Mouse (Mus musculus) thymus, adult 2 months (tissue): ENCODE results near the gene Ptpn3. TPM values are rescaled to one million over a fixed set of nuclear protein-coding genes. Genes with fewer than 3 reads are reported as not detected.

ENCODE experiments used
- DNase-seq: peaks from one replicate; pipeline ENCODE4 v3.0.0; 2021
- H3K27ac ChIP-seq: fragments of 200-500 bp; 2 replicates; pipeline ENCODE4 v1.5.1; 2012; ENCODE audit warnings: low read length, control low read depth; ENCODE audit not compliant: control insufficient read depth, insufficient read depth
- H3K27me3 ChIP-seq: fragments of 200-500 bp; 2 replicates; pipeline ENCODE4 v1.6.1; 2012; ENCODE audit warnings: mild to moderate bottlenecking, low read length, moderate library complexity, mixed read lengths; ENCODE audit not compliant: control insufficient read depth, insufficient read depth
- H3K36me3 ChIP-seq: fragments of 200-500 bp; 2 replicates; pipeline ENCODE4 v1.6.1; 2012; ENCODE audit warnings: mild to moderate bottlenecking, low read length, moderate library complexity; ENCODE audit not compliant: control insufficient read depth, insufficient read depth
- H3K4me1 ChIP-seq: fragments of 200-500 bp; replicated peaks from 2 replicates; pipeline ENCODE4 v1.6.1; 2012; ENCODE audit warnings: low read length; ENCODE audit not compliant: control insufficient read depth, insufficient read depth
- H3K4me3 ChIP-seq: fragments of 200-500 bp; 2 replicates; pipeline ENCODE4 v1.5.1; 2012; ENCODE audit warnings: mild to moderate bottlenecking, low read length, control low read depth, moderate library complexity; ENCODE audit not compliant: control insufficient read depth, insufficient read depth
- CTCF ChIP-seq: fragments of 200-500 bp; IDR thresholded peaks from 2 replicates; pipeline ENCODE4 v1.5.1; 2012; ENCODE audit warnings: mild to moderate bottlenecking, control low read depth, low read length, moderate library complexity, borderline replicate concordance; ENCODE audit not compliant: control insufficient read depth, poor library complexity, insufficient read depth; ENCODE audit errors: extremely low read depth
- POLR2A ChIP-seq: fragments of 200-500 bp; IDR thresholded peaks from 2 replicates; pipeline ENCODE4 v1.6.1; 2012; ENCODE audit warnings: mild to moderate bottlenecking, low read length, control low read depth, moderate library complexity; ENCODE audit not compliant: control insufficient read depth, poor library complexity, insufficient read depth; ENCODE audit errors: extremely low read depth
- WGBS: fragments of 180-500 bp; shearing (Covaris S2); methylation state at CpG from one replicate; pipeline ENCODE4 v1.1.7; 2018; 5-methylcytosine and 5-hydroxymethylcytosine counted together
- polyA plus RNA-seq: library from polyadenylated mRNA; depleted of rRNA; stranded (reverse); fragments of >200 nt; gene quantifications from 2 replicates; pipeline ENCODE4 v1.2.3, GENCODE M21; 2012; rRNA removed

The Ptpn3 gene
- polyA plus RNA-seq = 2.7 and 3.3 TPM in 2 replicates

DNA sequence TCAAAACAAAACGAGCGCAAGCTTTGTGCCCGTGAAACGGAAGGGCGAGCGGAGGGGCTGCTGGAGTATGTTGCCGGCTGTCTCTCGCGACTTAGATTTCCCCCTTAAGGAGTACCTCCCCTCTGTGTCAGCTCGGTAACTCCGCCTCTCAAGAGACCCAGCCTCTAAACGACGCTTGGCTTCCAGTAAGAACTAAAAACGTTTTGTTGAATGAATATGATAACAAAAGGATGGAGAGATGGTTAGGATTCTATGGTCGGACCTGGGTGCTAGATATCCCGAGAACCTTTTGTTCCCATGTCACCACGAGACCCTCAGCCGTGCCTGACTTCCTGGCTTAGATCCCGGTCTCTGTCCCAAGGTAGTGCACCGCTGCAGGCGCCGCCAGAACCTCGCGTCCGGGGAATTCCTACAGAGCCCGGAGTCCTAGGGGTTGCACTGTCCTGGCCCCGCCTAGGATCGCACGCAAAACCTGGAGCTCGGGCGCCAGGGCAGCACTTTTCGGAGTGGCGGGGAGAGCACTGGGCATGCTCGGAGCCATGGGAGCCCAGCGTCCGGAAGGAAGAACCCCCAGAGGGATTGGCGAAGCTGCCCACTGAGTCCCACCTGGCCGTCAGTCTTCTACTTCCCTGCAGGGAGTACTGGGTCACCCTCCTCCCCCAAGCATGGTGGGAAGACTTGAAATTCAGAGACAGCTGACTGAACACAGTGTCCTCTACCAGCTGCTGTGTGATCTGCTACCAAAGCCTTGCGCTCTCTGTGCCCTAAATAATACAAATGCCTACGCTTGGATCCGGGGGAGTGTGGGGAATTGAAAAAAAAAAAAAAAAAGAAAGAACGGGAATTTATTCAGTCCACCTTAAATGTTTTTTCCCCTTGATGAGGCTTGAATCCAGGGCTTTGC, at the start of gene Ptpn3:
Gene Ptpn3, minus strand, starts transcription at position 428 of the 904 bp plus-strand sequence.
- TF ChIP-seq POLR2A (no peak), CTCF (no peak)
- Histone ChIP-seq H3K4me1 (peaks cover 21% of the 10 kb centered on the region), H3K4me3 (peak within 1 kb of the TSS; percentile 78), H3K27me3 (no peaks in the 10 kb centered on the region; the same call in 1 of the 2 replicates), H3K36me3 (no peaks in the 10 kb centered on the region), H3K27ac (0 out of 2 replicates have a peak within 1 kb of the TSS, but pooled peaks have one; percentile 20)
- WGBS = 2% methylated on average over 42 of the region's 42 CpGs
- DNase-seq = peak; percentile 37

DNA sequence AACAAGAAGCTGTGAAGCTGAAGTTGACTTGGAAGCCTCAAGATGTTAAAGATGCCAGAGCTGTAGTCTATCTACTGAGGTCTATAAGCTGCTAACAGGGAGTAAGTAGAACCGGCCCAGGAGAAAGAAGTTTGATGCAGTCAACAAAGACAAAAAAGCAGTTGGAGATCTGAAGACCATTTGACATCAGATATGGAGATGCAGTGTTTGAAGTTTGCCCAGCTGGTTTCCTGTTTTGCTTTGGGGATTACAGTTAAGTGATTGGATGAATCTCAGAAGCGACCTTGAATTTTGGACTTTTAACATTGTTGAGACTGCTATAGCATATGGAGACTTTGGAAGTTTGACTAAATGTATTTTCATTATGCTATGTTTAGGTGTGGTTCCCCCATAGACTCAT, 48.9 kb upstream of the Ptpn3 start:
- TF ChIP-seq POLR2A (no peak), CTCF (no peak)
- WGBS = 14% methylated on average over 2 of the region's 2 CpGs
- Histone ChIP-seq H3K4me1 (peaks cover 10% of the 10 kb centered on the region), H3K27ac (no peak overlapping the region), H3K4me3 (no peak overlapping the region), H3K36me3 (no peaks in the 10 kb centered on the region), H3K27me3 (no peaks in the 10 kb centered on the region)
- peak; percentile 14 for DNase-seq

DNA sequence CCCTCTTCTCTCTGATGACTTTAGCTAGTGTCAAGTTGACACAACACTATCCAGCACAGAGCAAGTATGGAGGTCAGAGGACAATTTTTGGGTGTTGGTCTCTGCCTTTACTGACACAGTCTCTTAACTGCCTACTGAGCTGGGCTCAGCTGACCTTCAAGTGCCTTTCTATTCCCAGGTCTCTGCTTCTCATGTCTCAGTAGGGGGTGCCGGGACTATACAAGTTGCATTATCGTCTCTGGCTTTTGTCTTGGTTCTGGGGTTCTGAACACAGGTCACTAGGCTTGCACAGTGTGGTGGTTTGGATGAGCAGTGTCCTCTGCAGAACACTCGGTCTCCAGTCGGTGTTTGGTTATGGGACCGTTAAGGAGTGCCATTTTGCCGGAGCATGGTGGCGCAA, 42.4 kb upstream of the Ptpn3 start:
- 98% methylated on average over 7 of the region's 7 CpGs for WGBS
- H3K4me3 ChIP-seq = no peak overlapping the region
- TF ChIP-seq CTCF = no peak
- TF ChIP-seq POLR2A = no peak
- no peaks in the 10 kb centered on the region for H3K36me3 ChIP-seq
- no peak overlapping the region for H3K27ac ChIP-seq
- H3K27me3 ChIP-seq = no peaks in the 10 kb centered on the region
- DNase-seq = no peak
- H3K4me1 ChIP-seq = no peaks in the 10 kb centered on the region

DNA sequence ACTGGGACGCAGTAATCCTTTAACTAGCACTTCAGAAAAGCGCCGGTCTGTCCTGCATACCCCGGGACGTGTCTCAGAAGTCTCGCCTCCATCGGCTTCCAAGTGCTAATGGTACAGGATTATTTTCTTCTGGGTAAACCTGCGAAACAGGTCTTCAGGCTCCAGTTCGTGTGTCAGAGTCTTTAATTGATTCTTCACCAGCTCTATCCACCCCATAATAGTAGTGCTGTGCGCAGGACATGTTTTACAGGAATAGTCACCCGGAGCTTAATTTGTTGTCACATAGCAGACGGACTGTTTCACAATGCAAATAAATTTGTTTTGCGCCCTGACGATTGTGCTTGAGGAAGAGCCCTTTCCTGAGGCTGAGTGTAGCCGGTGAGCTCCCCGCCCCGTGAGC, 37.3 kb upstream of the Ptpn3 start:
- TF ChIP-seq CTCF = no peak
- no peak for TF ChIP-seq POLR2A
- Histone ChIP-seq H3K27ac (no peak overlapping the region), H3K27me3 (no peaks in the 10 kb centered on the region), H3K4me3 (no peak overlapping the region), H3K36me3 (no peaks in the 10 kb centered on the region), H3K4me1 (no peaks in the 10 kb centered on the region)
- DNase-seq = no peak
- 92% methylated on average over 17 of the region's 17 CpGs for WGBS

DNA sequence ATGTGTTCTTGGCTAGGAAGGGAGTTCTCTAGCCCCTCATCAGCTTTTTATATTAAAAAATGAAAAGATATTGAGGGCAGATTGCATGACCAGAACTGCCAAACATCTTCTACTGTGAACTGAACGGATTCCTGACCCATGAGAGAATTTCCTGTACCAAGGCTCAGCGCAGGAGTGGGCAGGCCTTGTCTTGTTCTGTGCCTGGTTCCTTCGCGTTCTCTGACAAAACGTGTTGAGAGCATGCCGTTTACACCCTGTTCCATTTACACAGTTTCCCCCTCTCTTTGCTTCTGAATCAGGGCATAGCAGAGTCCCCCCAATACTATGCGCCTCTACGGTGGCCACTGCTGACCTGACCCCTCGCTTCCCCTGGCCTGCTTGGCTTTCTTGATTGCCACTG, 36.4 kb upstream of the Ptpn3 start:
- Histone ChIP-seq H3K27me3 (no peaks in the 10 kb centered on the region), H3K27ac (no peak overlapping the region), H3K36me3 (no peaks in the 10 kb centered on the region), H3K4me1 (no peaks in the 10 kb centered on the region), H3K4me3 (no peak overlapping the region; the same call in 1 of the 2 replicates)
- DNase-seq = no peak
- WGBS = 91% methylated on average over 9 of the region's 9 CpGs
- TF ChIP-seq POLR2A (no peak), CTCF (no peak)

DNA sequence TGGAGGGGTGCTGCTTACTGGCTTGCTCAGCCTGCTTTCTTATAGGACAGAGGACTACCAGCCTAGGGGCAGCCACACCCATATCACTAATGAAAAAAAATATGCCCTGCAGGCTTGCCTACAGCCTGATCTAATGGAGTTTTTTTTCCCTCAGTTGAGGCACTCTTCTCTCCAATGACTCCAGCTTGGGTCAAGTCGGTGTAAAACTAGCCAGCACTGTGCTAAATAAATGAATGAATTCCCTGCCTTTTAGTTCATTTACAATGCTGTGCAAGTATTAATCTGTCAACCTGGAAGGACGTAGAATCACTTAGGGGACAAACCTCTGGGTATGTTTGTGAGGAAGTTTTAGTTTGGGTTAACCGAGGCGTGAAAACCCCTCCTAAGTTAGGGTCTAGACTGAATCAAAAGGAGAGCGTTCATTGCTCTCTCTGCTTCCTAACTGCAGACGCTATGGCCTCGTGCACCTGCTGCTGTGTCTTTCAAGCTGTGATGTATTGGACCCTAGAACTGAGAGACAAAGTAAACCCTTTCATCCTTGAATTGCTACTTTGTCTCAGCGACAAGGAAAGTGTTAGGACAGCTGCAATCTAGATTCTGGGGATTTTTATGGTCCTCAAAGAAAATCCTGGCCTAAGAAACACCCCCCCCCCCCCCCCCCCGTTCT, 33.5 kb upstream of the Ptpn3 start:
- Histone ChIP-seq H3K4me1 (no peaks in the 10 kb centered on the region), H3K4me3 (no peak overlapping the region), H3K36me3 (no peaks in the 10 kb centered on the region), H3K27ac (no peak overlapping the region), H3K27me3 (no peaks in the 10 kb centered on the region)
- DNase-seq = no peak
- TF ChIP-seq POLR2A = no peak
- no peak for TF ChIP-seq CTCF
- 76% methylated on average over 9 of the region's 9 CpGs for WGBS
